Mouse (Mus musculus) CH12.LX (cell line): ENCODE data around the gene Calcoco2. TPM values are rescaled to one million over a fixed set of nuclear protein-coding genes. Genes with fewer than 3 reads are reported as not detected.

Source experiments
- DNase-seq: peaks from one replicate; pipeline ENCODE4 v3.0.0-alpha.2; 2013; ENCODE audit errors: extremely low read depth
- H3K27ac ChIP-seq: 2 replicates; pipeline ENCODE4 v1.5.1; 2012; ENCODE audit warnings: low read depth, mild to moderate bottlenecking, control low read depth, moderate library complexity; ENCODE audit not compliant: insufficient read depth
- H3K27me3 ChIP-seq: replicated peaks from 2 replicates; pipeline ENCODE3; 2012; ENCODE audit warnings: inconsistent platforms
- H3K36me3 ChIP-seq, 2 experiments: replicated peaks in 1 of 2; 2 replicates each; pipeline versions ENCODE3 to v1.6.1; 2012; ENCODE audit warnings: inconsistent platforms in 1 of 2, low read length in 1 of 2, mild to moderate bottlenecking in 1 of 2, mixed read lengths in 1 of 2, moderate library complexity in 1 of 2; ENCODE audit not compliant: control insufficient read depth in 1 of 2, insufficient read depth in 1 of 2
- H3K4me1 ChIP-seq, 2 experiments: 2 replicates each; pipeline ENCODE4 v1.6.1; 2012; ENCODE audit warnings: inconsistent platforms in 1 of 2, moderate library complexity in 1 of 2; ENCODE audit not compliant: insufficient read depth in 2 of 2, control insufficient read depth in 1 of 2
- H3K4me2 ChIP-seq: 2 replicates; pipeline ENCODE4 v1.6.1; 2012; ENCODE audit warnings: low read depth, mild to moderate bottlenecking, control low read depth; ENCODE audit not compliant: poor library complexity, insufficient read depth, severe bottlenecking
- H3K4me3 ChIP-seq, 3 experiments: fragments of 150-350 bp in 1 of 3; sonication (generic) in 1 of 3; replicated peaks in 1 of 3; 2 replicates each; pipeline versions ENCODE3 to v1.5.1; 2011 to 2012; ENCODE audit warnings: low read depth in 2 of 3, low read length in 2 of 3, mild to moderate bottlenecking in 2 of 3, moderate library complexity in 2 of 3, control low read depth in 1 of 3, improper control_type of control experiment in 1 of 3, inconsistent platforms in 1 of 3, mixed read lengths in 1 of 3; ENCODE audit not compliant: poor library complexity in 1 of 3
- H3K79me2 ChIP-seq: replicated peaks from 2 replicates; pipeline ENCODE4 v1.6.1; 2012; ENCODE audit warnings: mild to moderate bottlenecking, moderate library complexity; ENCODE audit not compliant: control insufficient read depth, poor library complexity, insufficient read depth, severe bottlenecking; ENCODE audit errors: extremely low read depth
- H3K9ac ChIP-seq: 2 replicates; pipeline ENCODE4 v1.6.1; 2012; ENCODE audit warnings: low read depth, mild to moderate bottlenecking, control low read depth, moderate library complexity; ENCODE audit not compliant: insufficient read depth
- H3K9me3 ChIP-seq: replicated peaks from 2 replicates; pipeline ENCODE3; 2012; ENCODE audit warnings: low read length, inconsistent platforms, mixed read lengths
- BHLHE40 ChIP-seq: IDR thresholded peaks from 2 replicates; pipeline ENCODE4 v1.6.1; 2011; ENCODE audit warnings: mild to moderate bottlenecking, low read depth, low read length, improper control_type of control experiment
- CHD1 ChIP-seq: IDR thresholded peaks from 2 replicates; pipeline ENCODE4 v1.6.1; 2012; ENCODE audit warnings: low read depth, low read length, improper control_type of control experiment, inconsistent platforms
- CHD2 ChIP-seq: IDR thresholded peaks from 2 replicates; pipeline ENCODE4 v1.6.1; 2011; ENCODE audit warnings: low read length, improper control_type of control experiment
- CTCF ChIP-seq, 2 experiments: IDR thresholded peaks in 1 of 2; conservative IDR thresholded peaks in 1 of 2; 2 replicates each; pipeline ENCODE4 v1.5.1; 2011 to 2012; ENCODE audit warnings: low read depth in 2 of 2, low read length in 2 of 2, improper control_type of control experiment in 1 of 2, inconsistent platforms in 1 of 2, mild to moderate bottlenecking in 1 of 2, moderate library complexity in 1 of 2
- E2F4 ChIP-seq: IDR thresholded peaks from 2 replicates; pipeline ENCODE4 v1.6.1; 2011; ENCODE audit warnings: low read depth, low read length, improper control_type of control experiment; ENCODE audit not compliant: insufficient replicate concordance
- ELF1 ChIP-seq: IDR thresholded peaks from 2 replicates; pipeline ENCODE4 v1.6.1; 2014; ENCODE audit warnings: low read depth, mild to moderate bottlenecking, inconsistent platforms, low read length, improper control_type of control experiment
- ETS1 ChIP-seq: conservative IDR thresholded peaks from 2 replicates; pipeline ENCODE4 v1.6.1; 2012; ENCODE audit warnings: low read depth, mild to moderate bottlenecking, inconsistent platforms, low read length, improper control_type of control experiment, moderate library complexity
- GABPA ChIP-seq: IDR thresholded peaks from 2 replicates; pipeline ENCODE4 v1.6.1; 2012; ENCODE audit warnings: low read depth, low read length, improper control_type of control experiment, inconsistent platforms; ENCODE audit not compliant: insufficient replicate concordance
- IRF4 ChIP-seq: IDR thresholded peaks from 2 replicates; pipeline ENCODE4 v1.6.1; 2014; ENCODE audit warnings: low read depth, mild to moderate bottlenecking, inconsistent platforms, low read length, improper control_type of control experiment
- JUN ChIP-seq: IDR thresholded peaks from 2 replicates; pipeline ENCODE4 v1.6.1; 2011; ENCODE audit warnings: low read depth, mild to moderate bottlenecking, low read length, improper control_type of control experiment, moderate library complexity; ENCODE audit not compliant: insufficient read depth
- JUND ChIP-seq: conservative IDR thresholded peaks from 2 replicates; pipeline ENCODE4 v1.6.1; 2011; ENCODE audit warnings: low read depth, low read length, improper control_type of control experiment
- KAT2A ChIP-seq: IDR thresholded peaks from 2 replicates; pipeline ENCODE4 v1.6.1; 2012; ENCODE audit warnings: low read length, improper control_type of control experiment, inconsistent platforms; ENCODE audit not compliant: insufficient replicate concordance
- MAFK ChIP-seq: IDR thresholded peaks from 2 replicates; pipeline ENCODE4 v1.6.1; 2011; ENCODE audit warnings: low read length, improper control_type of control experiment; ENCODE audit not compliant: insufficient replicate concordance
- MAZ ChIP-seq: IDR thresholded peaks from 2 replicates; pipeline ENCODE4 v1.6.1; 2012; ENCODE audit warnings: low read depth, mild to moderate bottlenecking, inconsistent platforms, low read length, improper control_type of control experiment, moderate library complexity
- MEF2A ChIP-seq: IDR thresholded peaks from 2 replicates; pipeline ENCODE4 v1.6.1; 2014; ENCODE audit warnings: low read depth, mild to moderate bottlenecking, inconsistent platforms, low read length, improper control_type of control experiment, borderline replicate concordance
- RAD21 ChIP-seq: IDR thresholded peaks from 2 replicates; pipeline ENCODE4 v1.6.1; 2011; ENCODE audit warnings: low read depth, mild to moderate bottlenecking, low read length, improper control_type of control experiment, moderate library complexity
- RCOR1 ChIP-seq: conservative IDR thresholded peaks from 2 replicates; pipeline ENCODE4 v1.6.1; 2012; ENCODE audit warnings: low read depth, mild to moderate bottlenecking, inconsistent platforms, low read length, improper control_type of control experiment
- SMC3 ChIP-seq: IDR thresholded peaks from 2 replicates; pipeline ENCODE4 v1.6.1; 2011; ENCODE audit warnings: low read depth, low read length, improper control_type of control experiment
- TCF12 ChIP-seq: IDR thresholded peaks from 2 replicates; pipeline ENCODE4 v1.6.1; 2014; ENCODE audit warnings: low read depth, mild to moderate bottlenecking, inconsistent platforms, low read length, improper control_type of control experiment
- USF1 ChIP-seq: IDR thresholded peaks from 2 replicates; pipeline ENCODE4 v1.6.1; 2014; ENCODE audit warnings: low read depth, mild to moderate bottlenecking, inconsistent platforms, low read length, improper control_type of control experiment
- USF2 ChIP-seq: conservative IDR thresholded peaks from 2 replicates; pipeline ENCODE4 v1.6.1; 2011; ENCODE audit warnings: low read depth, low read length, improper control_type of control experiment
- ZC3H11A ChIP-seq: IDR thresholded peaks from 2 replicates; pipeline ENCODE4 v1.6.1; 2012; ENCODE audit warnings: low read depth, mild to moderate bottlenecking, inconsistent platforms, low read length, improper control_type of control experiment
- ZKSCAN1 ChIP-seq: IDR thresholded peaks from 2 replicates; pipeline ENCODE4 v1.6.1; 2012; ENCODE audit warnings: low read depth, inconsistent platforms, low read length, improper control_type of control experiment, borderline replicate concordance
- ZMIZ1 ChIP-seq: IDR thresholded peaks from 2 replicates; pipeline ENCODE4 v1.6.1; 2012; ENCODE audit warnings: low read depth, mild to moderate bottlenecking, inconsistent platforms, low read length, improper control_type of control experiment
- ZNF384 ChIP-seq: IDR thresholded peaks from 2 replicates; pipeline ENCODE4 v1.6.1; 2012; ENCODE audit warnings: low read depth, low read length, improper control_type of control experiment, inconsistent platforms
- dilution Hi-C: fragments of 300-500 bp; cut with MboI; formaldehyde crosslinking; loops from 2 replicates; pipeline ENCODE4 v1.14.3; 2020; ENCODE audit warnings: low sequenced_read_pairs; ENCODE audit not compliant: extremely low pct_unique_long_range_greater_than_20kb, extremely low pct_ligation_motif_present
- in situ Hi-C: fragments of 300-500 bp; cut with MboI; formaldehyde crosslinking; loops from 3 replicates; pipeline ENCODE4 v1.14.3; 2019; ENCODE audit warnings: low sequenced_read_pairs, low pct_ligation_motif_present, low pct_unique_long_range_greater_than_20kb, mixed read lengths
- polyA plus RNA-seq: library from polyadenylated mRNA; unstranded; fragments of >175 nt; gene quantifications from 2 replicates; pipeline ENCODE4 v1.2.1, GENCODE M21; 2012; ENCODE audit warnings: low read depth; ENCODE audit not compliant: insufficient read length
- total RNA-seq, 2 experiments: library from RNA; depleted of rRNA; stranded (reverse); fragments of 300-350 nt in 1 of 2; fragments of >200 nt in 1 of 2; gene quantifications; 2 replicates each; pipeline ENCODE4 v1.2.3; 2012 to 2014

The Calcoco2 gene
- total RNA-seq (2012; rRNA removed) (not detected in 2 replicates), total RNA-seq (2014; rRNA removed) (not detected in 2 replicates), polyA plus RNA-seq (not detected in 2 replicates)

DNA sequence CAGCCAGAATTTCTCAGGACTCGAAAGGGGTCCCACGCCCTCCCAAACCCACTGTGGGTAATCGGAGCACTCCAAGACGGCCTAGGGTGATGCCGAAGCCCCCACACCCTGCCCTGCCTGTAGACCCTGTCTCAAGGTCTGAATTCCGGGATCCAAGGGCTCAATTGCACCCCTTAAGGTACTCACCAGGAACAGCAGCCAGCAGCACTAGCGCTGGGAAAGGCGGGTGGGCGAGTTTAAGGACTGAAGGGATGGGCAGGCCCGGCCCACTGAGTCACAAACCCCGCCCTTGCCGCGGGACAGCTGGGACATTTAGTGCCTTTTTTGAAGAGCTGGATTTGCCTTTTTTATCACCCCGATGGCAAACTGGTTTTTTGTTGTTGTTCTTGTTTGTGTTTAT lies at the start of gene Calcoco2:
TSS of gene Calcoco2 (minus strand) at position 214 of the 400 bp plus-strand sequence.
- no peak for DNase-seq
- H3K27me3 ChIP-seq, result peaks cover 61% of the 10 kb centered on the region
- TF ChIP-seq MAZ, result no peak
- TF ChIP-seq IRF4, result no peak
- H3K36me3 ChIP-seq, result no peaks in the 10 kb centered on the region
- no peaks in the 10 kb centered on the region for H3K4me1 ChIP-seq
- H3K9me3 ChIP-seq, result no peaks in the 10 kb centered on the region
- no peak within 1 kb of the TSS for H3K4me2 ChIP-seq
- no peaks in the 10 kb centered on the region for H3K79me2 ChIP-seq
- H3K9ac ChIP-seq, result no peak within 1 kb of the TSS
- no peak within 1 kb of the TSS for H3K27ac ChIP-seq
- in situ Hi-C loops (no loop called here), dilution Hi-C loops (no loop called here)
- H3K4me3 ChIP-seq, result no peak within 1 kb of the TSS

DNA sequence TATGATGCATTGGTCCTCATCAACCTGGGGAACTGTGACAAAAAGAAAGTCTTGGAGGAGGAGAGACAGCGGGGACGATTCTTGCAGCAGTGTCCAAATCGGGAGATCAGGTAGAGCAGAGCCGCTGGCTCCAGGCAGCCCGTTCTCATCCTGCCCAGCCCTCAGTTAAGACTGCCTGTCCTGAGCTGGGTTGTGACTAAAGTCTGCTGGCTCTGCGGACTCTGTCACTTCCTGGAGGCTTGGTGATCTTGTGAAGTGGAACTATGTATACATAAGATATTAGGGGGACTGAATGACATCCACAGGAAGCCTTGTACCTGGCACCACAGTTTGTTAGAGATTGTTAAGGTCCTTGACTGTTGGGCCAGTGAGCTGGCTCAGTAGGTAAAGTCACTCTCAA lies 35.7 kb upstream of the Calcoco2 start:
- H3K9me3 ChIP-seq, result peaks cover 4% of the 10 kb centered on the region
- in situ Hi-C loops, result loop anchor here (5.0 kb wide), 1 partner anchor 50 kb away; no protein-coding TSS in a partner anchor
- no peak for DNase-seq

DNA sequence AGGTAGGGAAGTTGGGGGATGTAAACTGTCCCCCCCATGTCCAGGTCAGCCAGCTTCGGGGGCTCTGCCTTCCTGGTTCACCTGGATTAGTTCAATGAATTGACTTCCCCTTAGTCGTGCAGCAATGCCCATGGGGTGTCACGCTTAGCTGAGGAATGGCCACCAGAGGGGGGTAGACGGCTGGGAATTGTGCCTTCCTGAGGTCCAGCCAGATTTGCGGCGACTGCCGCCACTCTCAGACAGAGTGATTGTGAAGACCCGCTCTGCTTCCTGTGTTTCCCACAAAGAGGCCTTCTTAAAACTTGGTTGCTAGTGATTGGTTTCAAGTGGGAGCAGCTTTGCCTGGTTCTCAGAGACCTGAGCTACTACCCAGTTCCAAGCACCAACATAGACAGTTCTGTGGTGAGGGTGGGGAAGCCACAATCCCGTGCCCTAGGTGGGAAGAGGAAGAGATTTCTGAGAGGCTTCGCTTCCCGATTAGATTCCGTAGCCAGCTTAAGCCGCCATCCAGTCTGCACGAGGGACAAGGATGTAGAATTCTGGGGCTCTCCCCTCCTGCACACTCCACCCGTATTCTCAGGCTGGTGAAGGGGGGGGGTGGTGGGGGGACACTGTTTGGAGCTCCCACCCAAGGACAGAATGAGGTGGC lies 34.0 kb upstream of the Calcoco2 start:
- DNase-seq, result peak; percentile 86
- in situ Hi-C loops (loop anchor here (5.0 kb wide), 1 partner anchor 52 kb away; no protein-coding TSS in a partner anchor), dilution Hi-C loops (no loop called here)
- H3K27me3 ChIP-seq, result peaks cover 68% of the 10 kb centered on the region
- no peak overlapping the region for H3K27ac ChIP-seq
- no peak overlapping the region for H3K4me3 ChIP-seq
- H3K9me3 ChIP-seq, result peaks cover 4% of the 10 kb centered on the region
- H3K4me1 ChIP-seq, result peaks cover 0 to 10% of the 10 kb centered on the region in 2 experiments; a peak in 2 of 4 replicates
- H3K79me2 ChIP-seq, result no peaks in the 10 kb centered on the region
- peak overlapping the region; percentile 48 for H3K4me2 ChIP-seq
- no peak overlapping the region for H3K9ac ChIP-seq
- no peaks in the 10 kb centered on the region for H3K36me3 ChIP-seq
- TF ChIP-seq CHD2, result no peak
- no peak for TF ChIP-seq CHD1
- peak; percentile 96 for TF ChIP-seq RAD21
- TF ChIP-seq RCOR1, result no peak
- TF ChIP-seq ETS1, result no peak
- no peak for TF ChIP-seq ZMIZ1
- peak; percentile 35; the same call in 1 of the 2 replicates for TF ChIP-seq BHLHE40
- no peak for TF ChIP-seq KAT2A
- TF ChIP-seq CTCF (conservative IDR thresholded peaks at IDR 0.05 in 1 of 2, IDR thresholded peaks at IDR 0.05 in 1 of 2; ENCODE audit: low read depth in 2 of 2, low read length in 2 of 2), result peak; percentile 46 to 98; a peak in 3 of 4 replicates
- no peak for TF ChIP-seq ZNF384
- TF ChIP-seq ZC3H11A, result peak; percentile 98
- no peak for TF ChIP-seq JUND
- TF ChIP-seq TCF12, result no peak
- TF ChIP-seq MAFK, result no peak
- TF ChIP-seq USF1, result no peak
- peak; percentile 50; the same call in 1 of the 2 replicates for TF ChIP-seq MEF2A

More for the DNA sequence above, 35.7 kb upstream of the Calcoco2 start:
- dilution Hi-C loops, result no loop called here
- no peak overlapping the region for H3K4me3 ChIP-seq
- H3K27me3 ChIP-seq, result peaks cover 73% of the 10 kb centered on the region
- H3K9ac ChIP-seq, result no peak overlapping the region
- no peaks in the 10 kb centered on the region for H3K79me2 ChIP-seq
- peaks cover 3 to 12% of the 10 kb centered on the region in 2 experiments; a peak in 3 of 4 replicates for H3K4me1 ChIP-seq
- H3K36me3 ChIP-seq, result no peaks in the 10 kb centered on the region
- H3K27ac ChIP-seq, result no peak overlapping the region
- no peak for TF ChIP-seq CTCF (conservative IDR thresholded peaks at IDR 0.05 in 1 of 2, IDR thresholded peaks at IDR 0.05 in 1 of 2; ENCODE audit: low read depth in 2 of 2, low read length in 2 of 2)
- TF ChIP-seq USF1, result no peak
- TF ChIP-seq USF2, result no peak
- TF ChIP-seq JUN, result no peak
- no peak for TF ChIP-seq MEF2A
- TF ChIP-seq GABPA, result no peak
- no peak for TF ChIP-seq SMC3
- no peak for TF ChIP-seq ZKSCAN1
- no peak for TF ChIP-seq E2F4
- no peak for TF ChIP-seq RAD21
- TF ChIP-seq ZNF384, result no peak
- TF ChIP-seq BHLHE40, result no peak
- TF ChIP-seq CHD1, result no peak
- TF ChIP-seq ELF1, result no peak
- no peak overlapping the region for H3K4me2 ChIP-seq
